Mouse (Mus musculus) liver, embryonic 14.5 days (tissue): ENCODE results near the gene Tnfsf18. TPM values are rescaled to one million over a fixed set of nuclear protein-coding genes. Genes with fewer than 3 reads are reported as not detected.

Experiments used
- ATAC-seq: fragments of 200-750 bp; cut with Nextera tagmentation; 2 replicates; pipeline ENCODE4 v1.8.0; 2017; ENCODE audit warnings: moderate number of reproducible peaks, mild to moderate bottlenecking, moderate library complexity; ENCODE audit not compliant: insufficient read depth
- DNase-seq, 3 experiments: peaks; one replicate each; pipeline ENCODE4 v3.0.0-alpha.2; 2012 to 2013; ENCODE audit warnings: low read depth in 3 of 3, low spot score in 3 of 3
- H3K27ac ChIP-seq: fragments of 300-500 bp; sonication (generic); 2 replicates; pipeline ENCODE4 v1.5.1; 2014; ENCODE audit warnings: moderate library complexity, mild to moderate bottlenecking, control low read depth, inconsistent platforms
- H3K27me3 ChIP-seq: fragments of 300-500 bp; sonication (generic); 2 replicates; pipeline ENCODE4 v1.6.1; 2014; ENCODE audit warnings: mild to moderate bottlenecking, low read length, moderate library complexity; ENCODE audit not compliant: control insufficient read depth, insufficient read depth
- H3K36me3 ChIP-seq: fragments of 300-500 bp; sonication (generic); replicated peaks from 2 replicates; pipeline ENCODE4 v1.6.1; 2014; ENCODE audit warnings: low read depth; ENCODE audit not compliant: control insufficient read depth, insufficient read depth
- H3K4me1 ChIP-seq, 2 experiments: fragments of 200-500 bp in 1 of 2; fragments of 300-500 bp in 1 of 2; sonication (generic) in 1 of 2; replicated peaks; 2 replicates each; pipeline ENCODE4 v1.6.1; 2012 to 2014; ENCODE audit warnings: antibody characterized with exemption in 1 of 2, inconsistent platforms in 1 of 2, low read length in 1 of 2; ENCODE audit not compliant: control insufficient read depth in 2 of 2, insufficient read depth in 2 of 2
- H3K4me2 ChIP-seq: fragments of 300-500 bp; sonication (generic); 2 replicates; pipeline ENCODE4 v1.6.1; 2014; ENCODE audit warnings: low read depth, mild to moderate bottlenecking, control low read depth, moderate library complexity
- H3K4me3 ChIP-seq, 2 experiments: fragments of 200-500 bp in 1 of 2; fragments of 300-500 bp in 1 of 2; sonication (generic) in 1 of 2; 2 replicates each; pipeline ENCODE4 v1.5.1; 2012 to 2014; ENCODE audit warnings: low read depth in 2 of 2, low read length in 2 of 2, mild to moderate bottlenecking in 2 of 2, control low read depth in 1 of 2, inconsistent platforms in 1 of 2, moderate library complexity in 1 of 2; ENCODE audit not compliant: insufficient read depth in 1 of 2
- H3K9ac ChIP-seq: fragments of 300-500 bp; sonication (generic); replicated peaks from 2 replicates; pipeline ENCODE4 v1.6.1; 2014; ENCODE audit warnings: mild to moderate bottlenecking, control low read depth, moderate library complexity
- H3K9me3 ChIP-seq: fragments of 300-500 bp; sonication (generic); 2 replicates; pipeline ENCODE4 v1.6.1; 2016; ENCODE audit warnings: low read length, mixed read lengths; ENCODE audit not compliant: control insufficient read depth
- CTCF ChIP-seq: IDR thresholded peaks from 2 replicates; pipeline ENCODE4 v1.5.1; 2016; ENCODE audit warnings: antibody characterized with exemption, low read depth, control low read depth
- EP300 ChIP-seq: IDR thresholded peaks from 2 replicates; pipeline ENCODE4 v1.6.1; 2016; ENCODE audit warnings: antibody characterized with exemption, low read depth
- WGBS: fragments of 180-500 bp; shearing (Covaris S2); extraction: QIAGEN DNeasy Blood & Tissue Kit; methylation state at CpG from one replicate; pipeline ENCODE4 v1.1.7; 2014; ENCODE audit not compliant: insufficient replicate concordance; 5-methylcytosine and 5-hydroxymethylcytosine counted together
- polyA plus RNA-seq, 2 experiments: library from polyadenylated mRNA; depleted of rRNA in 1 of 2; stranded (reverse) in 1 of 2; unstranded in 1 of 2; fragments of >200 nt; fragmentation: Nextera tagmentation in 1 of 2; extraction: Ambion mirVana in 1 of 2; gene quantifications; 2 replicates each; pipeline versions ENCODE4 v1.2.1 to v1.2.3; 2012 to 2014

Gene Tnfsf18
- polyA plus RNA-seq, 2 experiments, result not detected

- Histone ChIP-seq H3K27me3 (no peaks in the 10 kb centered on the region), H3K4me2 (no peak overlapping the region), H3K4me1 (no peaks in the 10 kb centered on the region), H3K4me3 (no peak overlapping the region), H3K27ac (no peak overlapping the region), H3K9ac (no peak overlapping the region), H3K9me3 (no peaks in the 10 kb centered on the region), H3K36me3 (no peaks in the 10 kb centered on the region)
- no peak for TF ChIP-seq CTCF
- TF ChIP-seq EP300, result no peak
- DNase-seq (no peak), ATAC-seq (no peak)
- WGBS, result 49% methylated on average over 7 of the region's 7 CpGs
Measured at GRCm38 (mm10) chr1:161496866-161497645, 2.6 kb downstream of the Tnfsf18 start.

DNA sequence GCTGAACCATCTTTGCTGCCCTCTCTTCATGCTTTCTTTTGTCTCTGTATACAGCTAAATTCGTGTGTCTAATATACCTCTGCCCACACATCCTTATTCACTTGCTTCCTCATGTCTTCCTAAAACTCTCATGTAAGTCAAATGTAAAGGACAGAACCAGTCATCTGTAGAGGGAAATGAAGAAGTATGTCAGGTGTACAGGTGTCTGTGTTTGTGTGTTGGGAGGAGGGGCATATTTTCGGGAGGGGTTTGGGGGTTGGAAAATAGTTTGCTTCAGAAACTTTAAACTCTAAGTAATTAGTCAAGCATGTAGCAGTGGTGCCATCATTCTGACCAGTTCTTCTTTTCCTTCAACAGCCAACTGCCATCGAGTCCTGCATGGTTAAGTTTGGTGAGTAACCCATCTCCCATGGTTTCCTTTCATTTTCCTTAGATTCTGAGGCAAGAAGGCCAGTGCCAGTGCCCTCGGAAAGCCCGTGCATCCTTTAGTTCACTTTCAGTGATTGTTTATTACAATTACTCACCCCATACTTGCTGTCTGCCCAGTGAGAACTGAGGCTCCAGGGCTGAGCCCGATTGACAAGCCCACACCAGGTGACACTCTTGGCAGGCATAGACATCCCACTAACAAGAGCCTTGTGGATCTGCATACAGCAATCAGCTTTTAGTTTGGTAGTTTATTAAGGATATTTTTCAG lies 5.8 kb downstream of the Tnfsf18 start:
- H3K27me3 ChIP-seq, result no peaks in the 10 kb centered on the region
- TF ChIP-seq CTCF (no peak), EP300 (no peak)
- no peak for DNase-seq
- H3K36me3 ChIP-seq, result no peaks in the 10 kb centered on the region
- 55% methylated on average over 6 of the region's 6 CpGs for WGBS
- ATAC-seq, result no peak
- H3K27ac ChIP-seq, result no peak overlapping the region
- H3K9me3 ChIP-seq, result no peaks in the 10 kb centered on the region
- H3K4me1 ChIP-seq, result no peaks in the 10 kb centered on the region
- H3K9ac ChIP-seq, result no peak overlapping the region
- no peak overlapping the region for H3K4me2 ChIP-seq
- no peak overlapping the region for H3K4me3 ChIP-seq

- Histone ChIP-seq H3K36me3 (no peaks in the 10 kb centered on the region), H3K9ac (no peak overlapping the region), H3K4me2 (no peak overlapping the region), H3K27me3 (no peaks in the 10 kb centered on the region), H3K27ac (no peak overlapping the region), H3K9me3 (no peaks in the 10 kb centered on the region), H3K4me3 (no peak overlapping the region), H3K4me1 (no peaks in the 10 kb centered on the region)
- DNase-seq, result no peak
- ATAC-seq, result no peak
- TF ChIP-seq CTCF, result no peak
- no peak for TF ChIP-seq EP300
- 49% methylated on average over 4 of the region's 4 CpGs for WGBS
Measured at GRCm38 (mm10) chr1:161500811-161501146, 6.3 kb downstream of the Tnfsf18 start.

DNA sequence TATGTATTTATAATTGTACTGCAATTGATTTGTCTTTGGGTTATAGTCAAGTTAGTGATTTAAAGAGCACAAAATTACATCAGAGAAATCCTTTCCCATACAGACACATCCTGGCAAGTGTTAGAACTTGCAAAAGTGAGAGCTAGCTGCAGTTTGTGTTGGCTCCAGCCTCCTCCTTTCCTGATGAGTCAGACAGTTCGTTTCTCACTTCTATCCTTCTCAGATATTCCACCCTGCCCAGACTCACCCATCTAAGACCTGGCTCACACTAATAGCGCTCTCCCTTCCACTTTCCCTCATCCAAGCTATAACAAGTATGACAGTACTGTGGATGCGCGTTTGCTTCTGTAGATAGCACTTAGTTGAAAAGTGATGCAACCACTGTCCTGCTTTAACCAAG lies 11.9 kb downstream of the Tnfsf18 start:
- 62% methylated on average over 4 of the region's 4 CpGs for WGBS

GRCm38 (mm10) chr1:161507623-161508047 lies 13.2 kb downstream of the Tnfsf18 start:
- ATAC-seq (no peak), DNase-seq (no peak)
- H3K36me3 ChIP-seq, result no peaks in the 10 kb centered on the region
- H3K27ac ChIP-seq, result no peak overlapping the region
- 48% methylated on average over 3 of the region's 3 CpGs for WGBS
- TF ChIP-seq EP300, result no peak
- TF ChIP-seq CTCF, result no peak
- H3K4me1 ChIP-seq, result no peaks in the 10 kb centered on the region
- H3K4me3 ChIP-seq, result no peak overlapping the region
- no peak overlapping the region for H3K4me2 ChIP-seq
- no peaks in the 10 kb centered on the region for H3K27me3 ChIP-seq
- no peaks in the 10 kb centered on the region for H3K9me3 ChIP-seq
- no peak overlapping the region for H3K9ac ChIP-seq

More for the DNA sequence above, 11.9 kb downstream of the Tnfsf18 start:
- Histone ChIP-seq H3K27ac (no peak overlapping the region), H3K4me1 (no peaks in the 10 kb centered on the region), H3K36me3 (no peaks in the 10 kb centered on the region), H3K9ac (no peak overlapping the region), H3K27me3 (no peaks in the 10 kb centered on the region), H3K4me3 (no peak overlapping the region), H3K4me2 (no peak overlapping the region), H3K9me3 (no peaks in the 10 kb centered on the region)
- no peak for ATAC-seq
- DNase-seq, result no peak
- TF ChIP-seq EP300, result no peak
- TF ChIP-seq CTCF, result no peak
